Mouse (Mus musculus): ENCODE data around the gene Tspan12. TPM values are rescaled to one million over a fixed set of nuclear protein-coding genes. Genes with fewer than 3 reads are reported as not detected.
"Not testable (repeated sequence)": the region's sequence is repeated elsewhere in the genome, so short reads cannot be mapped to it uniquely, and the experiment has no call there.

Gene Tspan12
- 10 to 100 TPM; 64.1 to 69.9 (median 68.6) TPM for total RNA-seq (2022)

GRCm38 (mm10) chr6:21852344-21852785 is at the start of gene Tspan12:
Gene Tspan12 (minus strand): TSS chr6:21852515.
- DNase-seq (ENCODE audit: low spot score), result peak; percentile 89

DNA sequence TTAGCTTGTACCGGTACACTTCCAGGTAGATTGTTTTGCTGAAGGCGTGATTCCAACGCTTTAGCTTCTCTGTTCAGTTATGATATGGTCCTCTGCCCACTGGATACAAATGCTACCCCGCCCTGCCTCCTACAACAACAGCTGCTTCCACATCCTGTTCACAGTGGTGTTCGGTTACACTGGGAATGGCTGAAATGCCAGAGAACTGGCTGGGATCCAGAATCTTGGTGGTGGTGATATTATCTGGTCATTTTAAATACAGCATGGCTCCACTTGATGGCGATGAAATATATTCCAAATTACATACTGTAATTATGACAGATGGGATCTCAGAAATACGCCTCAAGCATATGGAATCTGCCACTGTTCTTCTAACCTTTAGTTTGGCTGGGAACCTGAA is 42.1 kb upstream of the Tspan12 start:
- DNase-seq (ENCODE audit: low spot score), result peak; percentile 49

DNA sequence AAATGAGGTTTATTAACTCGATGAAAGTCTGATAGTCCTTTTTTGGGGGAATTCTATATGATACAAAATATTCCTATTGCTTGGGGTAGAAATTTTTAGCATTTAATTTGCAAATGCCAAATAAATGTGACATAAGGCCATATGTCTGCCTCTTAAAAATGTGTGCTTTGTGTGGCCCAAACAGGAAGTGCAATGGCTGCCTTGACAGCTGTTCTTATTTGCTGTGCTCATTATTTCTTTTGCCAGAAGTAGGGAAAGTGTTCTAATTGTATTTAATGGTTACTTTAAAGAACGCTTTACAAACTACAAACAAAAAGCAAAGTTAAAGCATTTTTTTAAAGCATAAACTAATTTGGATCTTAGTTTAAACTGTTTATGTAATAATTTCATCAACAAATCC is 36.8 kb upstream of the Tspan12 start:
- no peak for DNase-seq (ENCODE audit: low spot score)

- DNase-seq (ENCODE audit: low spot score), result not testable (repeated sequence)
Observed at GRCm38 (mm10) chr6:21887971-21888370, 35.7 kb upstream of the Tspan12 start.

DNA sequence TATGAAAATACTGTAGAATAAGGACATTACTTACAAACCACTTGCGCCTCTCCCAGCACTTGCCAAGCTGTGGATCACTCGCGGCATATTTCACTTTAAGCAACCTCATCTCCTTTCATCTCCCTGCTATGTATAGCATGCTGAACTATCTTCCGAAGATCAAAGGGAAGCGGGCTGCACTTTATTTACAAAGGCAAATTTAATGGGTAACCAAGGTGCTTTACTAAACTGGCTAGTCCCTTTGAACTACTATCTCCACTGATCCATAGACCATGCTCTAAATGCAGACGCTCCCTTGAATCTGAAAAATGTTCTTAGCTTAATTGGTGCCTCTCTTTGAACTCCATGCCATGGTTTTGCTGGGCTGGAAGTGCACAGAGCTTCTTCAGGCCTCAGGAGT is 27.2 kb upstream of the Tspan12 start:
- DNase-seq (ENCODE audit: low spot score), result no peak

GRCm38 (mm10) chr6:21867310-21867709 is 15.0 kb upstream of the Tspan12 start:
- no peak for DNase-seq (ENCODE audit: low spot score)

GRCm38 (mm10) chr6:21864179-21864578 is 11.9 kb upstream of the Tspan12 start:
- no peak for DNase-seq (ENCODE audit: low spot score)

GRCm38 (mm10) chr6:21863561-21863960 is 11.2 kb upstream of the Tspan12 start:
- DNase-seq (ENCODE audit: low spot score), result no peak

DNA sequence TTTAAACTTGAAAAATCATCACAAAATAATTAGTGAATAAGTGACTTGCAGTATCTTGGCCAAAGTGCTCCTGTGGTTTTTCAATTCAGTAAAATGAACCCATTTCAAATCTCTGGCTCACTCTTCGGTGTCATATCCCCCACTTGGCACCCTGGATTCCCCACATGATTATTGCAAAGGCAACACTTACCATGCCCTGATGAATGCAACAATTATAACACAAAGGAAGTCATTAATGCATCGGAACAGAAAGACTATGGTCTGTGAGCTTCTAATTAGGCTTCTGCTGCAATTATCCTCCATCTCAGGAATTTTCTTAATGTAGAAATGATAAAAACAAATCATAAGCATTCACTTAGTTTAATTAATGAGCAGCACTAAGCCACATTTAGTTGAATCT is 9.0 kb upstream of the Tspan12 start:
- DNase-seq (ENCODE audit: low spot score), result no peak

GRCm38 (mm10) chr6:21857843-21858242 is 5.5 kb upstream of the Tspan12 start:
- no peak for DNase-seq (ENCODE audit: low spot score)

GRCm38 (mm10) chr6:21855921-21856320 is 3.6 kb upstream of the Tspan12 start:
- DNase-seq (ENCODE audit: low spot score), result peak; percentile 59

DNA sequence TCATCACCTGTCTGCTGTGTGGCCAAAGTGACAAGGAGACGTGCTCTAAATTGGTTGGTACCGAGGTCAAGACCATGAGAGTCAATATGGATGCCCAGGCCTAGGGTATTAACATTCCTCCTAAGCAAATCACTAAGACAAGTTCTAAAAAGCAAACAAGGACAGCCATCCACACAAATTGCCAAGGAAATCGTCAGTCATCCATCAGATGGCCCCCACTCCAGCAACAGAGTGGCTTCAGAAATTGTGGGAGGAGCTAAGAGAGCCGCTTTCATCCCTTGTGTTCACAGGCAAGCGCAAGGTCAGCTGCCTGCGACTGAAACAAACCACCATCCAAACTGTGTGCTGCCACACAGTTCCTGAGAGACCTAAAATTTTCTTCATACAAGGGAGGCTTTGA is 1.0 kb upstream of the Tspan12 start:
- no peak for DNase-seq (ENCODE audit: low spot score)

DNA sequence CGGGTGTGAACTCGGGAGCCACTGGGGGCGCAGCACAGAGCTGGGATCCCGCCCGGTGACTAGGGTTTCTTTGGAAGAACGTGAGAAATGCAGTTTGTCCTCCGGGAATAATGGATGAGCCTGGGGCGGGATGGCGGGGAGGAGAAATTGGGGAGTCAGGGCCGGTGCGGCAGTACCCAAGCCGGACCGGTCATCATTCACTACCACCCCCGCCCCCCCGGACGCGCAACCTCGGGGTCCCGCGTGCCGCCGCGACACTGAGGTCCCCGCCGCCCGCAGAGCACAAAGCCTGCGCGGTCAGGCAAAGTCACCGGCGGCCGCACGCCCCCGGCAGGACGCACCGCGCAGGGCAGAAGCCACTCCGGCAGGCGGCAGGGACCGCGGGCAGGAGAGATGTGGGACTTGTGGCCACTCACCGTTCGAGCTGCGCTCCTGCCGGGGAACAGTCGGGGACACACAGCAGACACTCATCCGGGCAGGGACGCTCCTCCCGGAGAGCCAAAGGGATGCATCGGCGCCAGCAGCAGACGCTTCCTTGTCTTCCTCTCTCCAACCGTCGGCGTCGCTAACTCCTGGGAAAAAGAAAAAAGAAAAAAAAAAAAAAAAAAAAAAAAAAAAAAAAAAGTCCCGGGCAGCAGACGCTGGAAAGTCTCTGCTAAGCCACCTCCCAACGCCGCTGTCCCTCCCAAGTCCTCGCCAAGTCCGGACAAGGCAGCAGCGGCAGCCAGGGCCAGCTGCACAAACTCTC is 545 bp downstream of the Tspan12 start:
- DNase-seq (ENCODE audit: low spot score), result no peak

- DNase-seq (ENCODE audit: low spot score), result peak; percentile 43
Observed at GRCm38 (mm10) chr6:21851346-21851595, 1.0 kb downstream of the Tspan12 start.

DNA sequence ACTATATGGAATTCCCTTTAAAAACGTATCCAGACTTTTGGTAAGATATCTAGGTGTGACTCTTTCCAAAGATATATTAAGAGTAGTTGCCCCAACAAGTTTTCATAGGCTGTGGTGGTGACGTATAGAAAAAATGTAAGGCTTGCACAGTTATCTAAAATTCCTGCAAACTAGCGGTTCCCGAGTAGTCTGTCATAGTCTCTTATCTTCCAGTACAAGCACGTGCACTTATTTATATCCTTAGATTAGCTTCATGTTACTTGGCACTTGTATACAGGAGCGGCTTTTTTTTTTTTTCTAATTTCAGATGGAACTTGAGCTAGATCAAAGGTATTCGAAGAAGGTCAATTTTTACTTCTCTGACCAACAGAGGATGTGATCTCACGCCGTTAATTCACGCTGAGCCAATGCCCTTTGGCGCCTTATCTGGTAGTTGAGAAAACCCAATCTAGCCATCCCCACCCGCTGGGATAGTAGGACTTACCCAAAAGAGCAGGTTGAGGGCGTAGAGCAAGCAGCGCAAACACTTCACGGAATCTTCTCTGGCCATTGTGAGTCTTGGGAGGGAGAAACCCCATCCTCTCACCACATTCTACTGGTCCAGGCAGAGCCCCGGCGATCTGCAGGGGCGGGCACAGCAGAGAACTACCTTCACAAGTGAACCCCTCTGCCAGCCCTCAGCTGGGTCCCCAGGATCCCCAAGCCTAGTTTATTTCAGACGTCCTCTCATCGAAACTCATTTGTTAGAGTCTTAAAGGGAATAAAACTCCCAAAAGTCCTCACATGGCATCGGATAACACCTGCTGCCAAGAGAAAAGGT is 1.6 kb downstream of the Tspan12 start:
- peak; percentile 41 for DNase-seq (ENCODE audit: low spot score)

DNA sequence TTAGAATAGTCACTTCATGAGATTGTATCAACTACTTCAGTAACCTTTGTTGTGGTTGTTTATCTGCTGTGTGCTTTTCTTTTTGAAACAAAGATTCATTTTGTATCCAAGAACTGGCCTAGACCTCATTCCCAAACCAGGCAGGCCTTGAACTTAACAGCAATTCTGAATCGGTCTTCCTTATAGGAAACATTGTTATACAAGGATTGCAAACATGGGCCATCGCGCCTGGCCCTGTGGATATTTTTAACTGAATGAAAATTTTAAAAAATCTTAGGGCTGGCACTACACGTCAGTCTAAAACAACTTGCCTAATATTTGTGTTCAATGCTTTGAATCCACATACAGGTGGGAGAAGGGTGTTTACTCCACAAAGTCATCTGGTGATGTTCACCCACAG is 3.5 kb downstream of the Tspan12 start:
- no peak for DNase-seq (ENCODE audit: low spot score)

DNA sequence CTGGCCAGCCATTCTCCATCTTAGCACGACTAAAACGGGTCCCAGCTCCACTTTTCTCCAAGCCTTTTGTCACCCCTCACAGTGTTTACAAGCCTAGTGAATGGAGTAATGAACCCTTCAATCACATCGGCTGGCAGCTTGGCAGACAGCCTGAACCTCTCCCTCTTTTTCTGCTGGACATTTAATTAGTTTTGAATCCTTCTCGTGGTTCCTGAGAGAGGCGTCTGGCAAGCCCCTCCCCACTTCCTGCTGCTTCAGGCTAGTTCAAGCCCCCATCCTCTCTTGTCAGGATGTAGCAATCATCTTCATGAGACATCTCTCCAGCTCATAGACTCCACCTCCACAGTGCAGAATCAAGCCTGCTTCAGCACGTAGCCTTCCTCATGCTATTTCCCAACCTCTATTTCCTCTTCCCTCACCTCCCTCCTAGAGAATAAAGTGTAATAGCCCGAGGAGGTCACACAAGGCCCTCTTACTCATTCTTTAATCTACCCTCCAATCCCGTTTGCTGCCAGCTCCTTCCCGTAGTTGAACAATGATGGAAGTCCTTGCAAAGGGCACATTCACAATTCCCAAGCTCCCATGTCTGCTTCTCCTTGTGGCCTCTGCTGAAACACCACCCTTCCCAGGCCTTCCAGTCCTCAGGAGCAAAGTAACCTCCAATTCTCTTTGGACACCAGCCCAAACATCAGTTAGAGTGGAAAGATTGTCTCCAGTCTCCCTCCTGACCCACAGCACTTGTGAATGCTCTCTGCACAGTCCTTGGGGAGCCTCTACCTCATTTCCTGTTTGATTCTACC is 12.1 kb downstream of the Tspan12 start:
- no peak for DNase-seq (ENCODE audit: low spot score)

DNA sequence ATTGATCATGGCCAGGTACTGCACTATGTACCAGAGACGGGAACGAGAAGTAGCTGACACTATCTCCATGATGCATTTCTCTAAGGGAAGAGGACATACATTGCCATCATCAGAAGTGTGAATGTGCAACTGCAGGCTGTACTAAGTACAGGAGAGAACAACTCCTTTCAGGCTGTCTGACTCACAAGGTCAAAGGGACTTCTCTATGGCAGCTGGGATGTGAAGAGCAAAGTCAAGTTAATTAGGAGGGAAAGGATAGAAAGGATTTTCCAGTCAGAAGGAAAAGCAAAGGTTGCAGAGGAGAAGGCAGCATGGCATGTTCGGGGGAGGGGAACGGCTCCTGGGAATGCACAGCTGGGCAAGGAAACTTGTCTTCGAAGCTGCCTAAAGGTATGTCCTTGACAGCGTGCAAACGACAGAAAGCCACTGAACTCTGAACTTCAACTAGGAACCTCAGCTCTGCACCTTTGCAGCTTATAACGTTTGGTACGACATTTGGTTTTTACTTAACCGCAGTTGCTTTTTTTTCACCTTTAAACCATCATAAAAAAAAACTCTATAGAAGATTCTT is 13.0 kb downstream of the Tspan12 start:
- no peak for DNase-seq (ENCODE audit: low spot score)

DNA sequence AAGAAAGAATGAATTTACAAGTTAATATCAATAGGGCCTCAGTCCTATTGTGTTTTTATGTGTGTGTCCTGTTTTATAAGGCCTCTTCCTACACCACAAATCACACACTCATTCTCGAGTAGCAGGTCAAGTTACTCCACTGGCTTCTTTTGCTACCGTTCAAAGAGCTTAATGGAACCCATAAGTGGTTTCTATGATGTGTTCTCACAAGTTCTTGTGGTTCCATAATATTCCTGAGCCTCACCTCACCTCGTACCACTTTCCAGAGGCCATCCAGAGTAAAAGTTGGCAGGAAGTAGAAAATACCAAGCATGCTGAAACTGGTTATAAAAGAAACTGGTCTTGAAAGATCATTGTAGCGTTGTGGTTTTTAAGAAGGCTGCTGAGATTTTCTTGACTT is 18.8 kb downstream of the Tspan12 start:
- no peak for DNase-seq (ENCODE audit: low spot score)

DNA sequence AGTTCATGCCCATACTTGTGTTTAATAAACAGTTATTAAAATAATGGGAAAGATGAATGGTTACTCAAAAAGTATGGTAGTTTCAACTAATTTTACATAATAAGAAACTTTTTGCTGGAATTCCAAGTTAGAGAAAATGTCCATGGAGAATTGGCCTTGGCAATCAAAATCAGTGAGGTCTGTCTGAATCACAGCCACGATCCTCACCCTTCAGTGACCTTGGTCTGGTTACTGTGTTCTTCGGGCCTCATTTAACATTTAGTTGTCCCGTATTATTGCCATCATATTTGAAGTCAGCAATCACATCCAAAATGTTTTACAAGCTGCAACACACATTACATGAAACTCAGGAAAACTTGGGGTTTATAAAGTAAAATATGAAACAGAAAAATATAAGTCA is 20.4 kb downstream of the Tspan12 start:
- no peak for DNase-seq (ENCODE audit: low spot score)

GRCm38 (mm10) chr6:21830931-21831330 is 21.4 kb downstream of the Tspan12 start:
- no peak for DNase-seq (ENCODE audit: low spot score)

- no peak for DNase-seq (ENCODE audit: low spot score)
Observed at GRCm38 (mm10) chr6:21829930-21830329, 22.4 kb downstream of the Tspan12 start.

Measured in heart, adult 8-10 months (tissue).